Mouse (Mus musculus) lung, adult 2 months (tissue): ENCODE data around the gene Olfr92.

Experiments
- CTCF ChIP-seq: fragments of 200-500 bp; IDR thresholded peaks from 2 replicates; pipeline ENCODE4 v1.5.1; 2011; ENCODE audit warnings: mild to moderate bottlenecking, low read length, control low read depth; ENCODE audit not compliant: insufficient read depth
- POLR2A ChIP-seq: fragments of 200-500 bp; IDR thresholded peaks from 2 replicates; pipeline ENCODE4 v1.6.1; 2011; ENCODE audit warnings: low read depth, mild to moderate bottlenecking, control low read depth, low read length, borderline replicate concordance; ENCODE audit errors: extremely low read depth

DNA sequence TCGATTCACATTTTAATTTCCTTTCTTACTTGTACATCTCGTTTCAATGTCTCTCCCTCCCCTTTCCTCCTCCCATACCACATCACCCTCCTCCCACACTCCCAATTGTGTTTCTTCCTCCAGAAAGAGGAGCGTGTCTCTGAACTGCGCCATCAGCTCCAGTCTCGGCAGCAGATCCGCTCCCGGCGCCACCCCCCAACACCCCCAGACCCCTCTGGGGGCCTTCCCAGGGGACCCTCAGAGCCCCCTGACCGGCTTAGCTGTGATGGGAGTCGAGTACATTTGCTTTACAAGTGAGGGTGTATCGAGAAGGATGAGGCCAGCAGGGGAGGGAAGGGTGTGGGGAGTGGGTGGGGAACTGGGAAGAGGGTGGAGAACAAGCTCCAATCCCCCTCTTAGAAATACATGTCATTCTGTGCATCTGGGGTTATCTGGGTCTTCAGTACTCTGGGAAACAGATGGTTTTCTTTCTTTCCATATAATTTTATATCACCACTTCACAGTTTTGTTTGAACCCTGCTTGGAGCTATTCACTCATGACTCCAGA, 47.1 kb downstream of the Olfr92 start:
- no peak for TF ChIP-seq POLR2A
- no peak for TF ChIP-seq CTCF
